Mouse (Mus musculus) adrenal gland, adult 8-10 months (tissue): Measurements from ENCODE around the gene Magt1. TPM values are rescaled to one million over a fixed set of nuclear protein-coding genes. Genes with fewer than 3 reads are reported as not detected.
"Not testable (repeated sequence)": the region's sequence is repeated elsewhere in the genome, so short reads cannot be mapped to it uniquely, and the experiment has no call there.

ENCODE experiments used
- DNase-seq: peaks from one replicate; pipeline ENCODE4 v3.0.0; 2022
- total RNA-seq, 4 experiments: library from RNA; stranded (reverse); gene quantifications; 2 replicates each; pipeline ENCODE4 v1.2.4; 2022

Gene Magt1
- total RNA-seq, 4 experiments from 2014 or later, result 54.0 to 65.9 (median 59.2) TPM

- no peak for DNase-seq
Measured at GRCm38 (mm10) chrX:105946357-105946756, 65.3 kb downstream of the Magt1 start.

GRCm38 (mm10) chrX:105939245-105939644 is 72.5 kb downstream of the Magt1 start:
- no peak for DNase-seq

- DNase-seq, result no peak
Measured at GRCm38 (mm10) chrX:105937736-105938135, 74.0 kb downstream of the Magt1 start.

GRCm38 (mm10) chrX:105934341-105934740 is 77.4 kb downstream of the Magt1 start:
- DNase-seq, result no peak

- no peak for DNase-seq
Measured at GRCm38 (mm10) chrX:105929478-105930038, 82.1 kb downstream of the Magt1 start.

GRCm38 (mm10) chrX:105928861-105929477 is 82.7 kb downstream of the Magt1 start, which contains the start of gene Atrx:
Gene Atrx, minus strand, starts transcription at chrX:105929403.
- peak; percentile 67 for DNase-seq

- DNase-seq, result peak; percentile 15
Measured at GRCm38 (mm10) chrX:105927941-105928860, 83.5 kb downstream of the Magt1 start.

- peak; percentile 27 for DNase-seq
Measured at GRCm38 (mm10) chrX:105926121-105926735, 85.5 kb downstream of the Magt1 start.

- no peak for DNase-seq
Measured at GRCm38 (mm10) chrX:105924326-105925070, 87.2 kb downstream of the Magt1 start.

GRCm38 (mm10) chrX:105923896-105924295 is 87.8 kb downstream of the Magt1 start:
- no peak for DNase-seq

GRCm38 (mm10) chrX:105922986-105923385 is 88.7 kb downstream of the Magt1 start:
- DNase-seq, result not testable (repeated sequence)

GRCm38 (mm10) chrX:105921421-105921820 is 90.3 kb downstream of the Magt1 start:
- DNase-seq, result peak; percentile 5

Other genes starting within 250 kb of the Magt1 start
- under 1 TPM; 0.17 to 0.59 (median 0.40) TPM for gene Fgf16, start 247.6 kb downstream of the Magt1 start, total RNA-seq
- 100 to 1,000 TPM; 105 to 165 (median 124) TPM for gene Atrx, start 82.5 kb downstream of the Magt1 start, total RNA-seq
- 100 to 1,000 TPM; 194 to 365 (median 289) TPM for gene Cox7b, start 3.8 kb upstream of the Magt1 start, total RNA-seq
- gene Atp7a, start 15.4 kb upstream of the Magt1 start, total RNA-seq, result 10 to 100 TPM; 38.9 to 47.4 (median 44.8) TPM
- 1 to 10 TPM; 3.0 to 7.0 (median 5.0) TPM for gene Tlr13, start 131.3 kb upstream of the Magt1 start, total RNA-seq
- 100 to 1,000 TPM; 247 to 334 (median 294) TPM for gene Pgk1, start 175.2 kb upstream of the Magt1 start, total RNA-seq
- gene Taf9b, start 209.3 kb upstream of the Magt1 start, total RNA-seq, result 10 to 100 TPM; 19.6 to 28.2 (median 20.1) TPM
- not detected for gene Fnd3c2, start 243.5 kb upstream of the Magt1 start, total RNA-seq